In genomic region chr6:70911668-70912395, GRCm38 (mm10) we compare ENCODE assay signal across 8 mouse cellular contexts. TPM values are rescaled to one million over a fixed set of nuclear protein-coding genes. Genes with fewer than 3 reads are reported as not detected.
A peak's percentile ranks its signal among the peaks of the same experiment; 100 is the strongest.
DNase-seq lines count a peak whose midpoint lies in the region; ATAC-seq and TF ChIP-seq lines count a peak whose summit lies in the region.

No protein-coding gene starts in this region.

- no peak for TF ChIP-seq CTCF in forebrain, postnatal 0 days (IDR thresholded peaks at IDR 0.05; ENCODE audit: low read depth)

- no peaks in the 10 kb centered on the region for H3K27me3 ChIP-seq in forebrain, postnatal 0 days (ENCODE audit: insufficient read depth, low read length)
- H3K27me3 ChIP-seq in midbrain, embryonic 13.5 days = peaks cover 8% of the 10 kb centered on the region; the same call in 1 of the 2 replicates

- H3K4me1 ChIP-seq in forebrain, postnatal 0 days (ENCODE audit: insufficient read depth) = peaks cover 3% of the 10 kb centered on the region; the same call in 1 of the 2 replicates
- 0 out of 2 replicates have a peak, but pooled peaks cover 9% of the 10 kb centered on the region for H3K4me1 ChIP-seq in midbrain, embryonic 13.5 days (replicated peaks)

- DNase-seq in gastrocnemius, postnatal 10 days = peak; percentile 16
- no peak for DNase-seq in gastrocnemius, adult 18-20 months (ENCODE audit: low spot score)
- peak; percentile 69 for DNase-seq in forebrain, postnatal 0 days
- DNase-seq in layer of hippocampus, postnatal 10 days (ENCODE audit: low spot score in 2 of 2) = peak; percentile 51 to 64
- no peak for DNase-seq in thymus, postnatal 10 days (ENCODE audit: low spot score in 2 of 2)

- H3K36me3 ChIP-seq in forebrain, postnatal 0 days (ENCODE audit: insufficient read depth) = peaks cover under 1% of the 10 kb centered on the region; the same call in 1 of the 2 replicates
- no peaks in the 10 kb centered on the region; the same call in 1 of the 2 replicates for H3K36me3 ChIP-seq in midbrain, embryonic 13.5 days

- 9% methylated on average over 20 of the region's 20 CpGs for WGBS in forebrain, postnatal 0 days
- WGBS in midbrain, embryonic 13.5 days = 17% methylated on average over 20 of the region's 20 CpGs

- H3K9me3 ChIP-seq in forebrain, postnatal 0 days (ENCODE audit: low read length) = no peaks in the 10 kb centered on the region
- no peaks in the 10 kb centered on the region for H3K9me3 ChIP-seq in midbrain, embryonic 13.5 days

- H3K27ac ChIP-seq in forebrain, postnatal 0 days (ENCODE audit: low read depth, low read length) = no peak overlapping the region
- H3K27ac ChIP-seq in midbrain, embryonic 13.5 days = no peak overlapping the region

- peak overlapping the region; percentile 23; the same call in 1 of the 2 replicates for H3K4me3 ChIP-seq in forebrain, postnatal 0 days (ENCODE audit: low read depth, low read length)
- no peak overlapping the region; the same call in 1 of the 2 replicates for H3K4me3 ChIP-seq in midbrain, embryonic 13.5 days (replicated peaks)

- peak; percentile 60 for ATAC-seq in cerebellum, adult (ENCODE audit: insufficient number of reproducible peaks, low FRiP score, low TSS enrichment)
- ATAC-seq in forebrain, postnatal 0 days = peak; percentile 92
- 0 out of 2 replicates have a peak, but pooled peaks have one; percentile 43 for ATAC-seq in midbrain, embryonic 13.5 days
- ATAC-seq in erythroblast, adult 5-6 weeks (replicated peaks; ENCODE audit: low FRiP score, poor library complexity, severe bottlenecking) = no peak

- no peak overlapping the region; the same call in 1 of the 2 replicates for H3K9ac ChIP-seq in forebrain, postnatal 0 days
- H3K9ac ChIP-seq in midbrain, embryonic 13.5 days (replicated peaks) = no peak overlapping the region

- peak overlapping the region; percentile 49 for H3K4me2 ChIP-seq in forebrain, postnatal 0 days (ENCODE audit: low read depth)
- peak overlapping the region; percentile 37 for H3K4me2 ChIP-seq in midbrain, embryonic 13.5 days (replicated peaks)

RNA-seq across cellular contexts. Expression of gene Tex37, which starts 6.9 kb away (rescaled TPM):
- total RNA-seq in gastrocnemius, postnatal 10 days (2021) = not detected
- total RNA-seq in gastrocnemius, adult 18-20 months (2021) = not detected
- not detected in 2 replicates for total RNA-seq in forebrain, postnatal 0 days (2014; rRNA removed)
- polyA plus RNA-seq in forebrain, postnatal 0 days (2015; fragmentation: Nextera tagmentation; extraction: Ambion mirVana) = not detected in 2 replicates
- total RNA-seq in layer of hippocampus, postnatal 10 days (2021) = not detected
- not detected in 2 replicates for polyA plus RNA-seq in midbrain, embryonic 13.5 days (2015; fragmentation: Nextera tagmentation; extraction: Ambion mirVana)
- total RNA-seq in erythroblast, adult 5-6 weeks (2015; ENCODE audit: low replicate concordance) = not detected in 2 replicates
- not detected in 2 replicates for total RNA-seq in erythroblast, adult 5-6 weeks (2017; ENCODE audit: low replicate concordance)

RNA-seq across cellular contexts. Expression of gene Foxi3, which starts 44.5 kb away (rescaled TPM):
- total RNA-seq in gastrocnemius, postnatal 10 days (2021) = not detected
- total RNA-seq in gastrocnemius, adult 18-20 months (2021) = not detected
- total RNA-seq in forebrain, postnatal 0 days (2014; rRNA removed) = not detected in 2 replicates
- polyA plus RNA-seq in forebrain, postnatal 0 days (2015; fragmentation: Nextera tagmentation; extraction: Ambion mirVana) = not detected in 2 replicates
- not detected for total RNA-seq in layer of hippocampus, postnatal 10 days (2021)
- polyA plus RNA-seq in midbrain, embryonic 13.5 days (2015; fragmentation: Nextera tagmentation; extraction: Ambion mirVana) = not detected in 2 replicates
- not detected in 2 replicates for total RNA-seq in erythroblast, adult 5-6 weeks (2015; ENCODE audit: low replicate concordance)
- total RNA-seq in erythroblast, adult 5-6 weeks (2017; ENCODE audit: low replicate concordance) = not detected in 2 replicates

Comparison
In these comparisons a context has a peak if more than half of its experiments do, and no peak if none do; other contexts are left out.
1. DNase-seq: peak in gastrocnemius, postnatal 10 days (single experiment), forebrain, postnatal 0 days (single experiment) and layer of hippocampus, postnatal 10 days (2 of 2); none in gastrocnemius, adult 18-20 months (single experiment) and thymus, postnatal 10 days (0 of 2).